Mouse (Mus musculus): ENCODE results near the gene Vmn2r38.
"Not testable (repeated sequence)": the region's sequence is repeated elsewhere in the genome, so short reads cannot be mapped to it uniquely, and the experiment has no call there.

Vmn2r38 gene

GRCm38 (mm10) chr7:9097781-9098180 lies at the start of gene Vmn2r38:
TSS of gene Vmn2r38 (minus strand) at chr7:9097881.
- not testable (repeated sequence) for DNase-seq

DNA sequence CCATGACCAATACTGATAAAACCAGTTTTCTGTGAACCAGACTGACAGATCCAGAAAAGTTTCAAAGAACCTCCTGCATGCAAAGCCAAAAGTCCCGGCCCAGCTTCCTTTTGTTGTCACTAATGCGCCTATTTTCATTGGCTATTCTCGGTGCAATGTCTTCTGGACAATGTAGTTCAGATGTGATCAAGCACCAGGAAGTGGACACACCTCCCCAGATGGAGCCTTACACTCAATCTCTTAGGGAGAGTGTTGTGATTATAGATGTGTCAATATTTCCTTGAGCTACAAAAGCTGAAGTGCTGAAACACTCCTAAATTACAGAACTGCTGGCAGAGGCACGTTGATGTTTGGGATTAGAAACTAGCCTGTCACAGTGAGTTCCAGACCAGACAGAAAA lies 32.3 kb downstream of the Vmn2r38 start:
- not testable (repeated sequence) for DNase-seq

DNA sequence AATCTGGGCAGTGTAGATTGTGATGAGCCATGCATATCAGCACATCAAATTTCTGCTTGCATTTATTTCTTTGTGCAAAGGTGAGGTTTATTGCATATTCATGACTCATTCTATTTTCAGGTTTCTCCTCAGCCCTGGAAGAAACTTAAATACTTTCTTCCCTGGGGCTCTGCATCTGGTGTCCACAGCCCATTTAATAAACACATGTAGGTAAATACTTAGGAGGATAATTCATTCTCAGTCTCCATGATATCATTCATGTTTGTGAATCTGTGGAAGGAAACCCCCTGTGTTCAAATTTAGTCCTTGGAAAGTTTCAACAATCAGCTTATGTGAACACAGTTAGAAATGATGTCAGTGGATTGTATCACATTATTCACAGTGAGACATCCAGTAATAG lies 67.0 kb downstream of the Vmn2r38 start, which contains the start of gene Vmn2r39:
Gene Vmn2r39 (minus strand): TSS at position 101 of the 400 bp plus-strand sequence.
- not testable (repeated sequence) for DNase-seq
